Mouse (Mus musculus): ENCODE data around the gene Serping1.

The Serping1 gene

GRCm38 (mm10) chr2:84735346-84735920, 39.8 kb downstream of the Serping1 start:
- TF ChIP-seq GATA4 (IDR thresholded peaks at IDR 0.05; ENCODE audit: insufficient replicate concordance, low read length): no peak

- TF ChIP-seq GATA4 (IDR thresholded peaks at IDR 0.05; ENCODE audit: insufficient replicate concordance, low read length): no peak
Observed at GRCm38 (mm10) chr2:84734919-84735318, 40.3 kb downstream of the Serping1 start.

GRCm38 (mm10) chr2:84734351-84734864, 40.8 kb downstream of the Serping1 start:
- no peak for TF ChIP-seq GATA4 (IDR thresholded peaks at IDR 0.05; ENCODE audit: insufficient replicate concordance, low read length)

- no peak for TF ChIP-seq GATA4 (IDR thresholded peaks at IDR 0.05; ENCODE audit: insufficient replicate concordance, low read length)
Observed at GRCm38 (mm10) chr2:84733579-84734300, 41.5 kb downstream of the Serping1 start, which contains the start of gene Ypel4. Gene Ypel4, plus strand, starts transcription at chr2:84734058.

- TF ChIP-seq GATA4 (IDR thresholded peaks at IDR 0.05; ENCODE audit: insufficient replicate concordance, low read length): no peak
Observed at GRCm38 (mm10) chr2:84732394-84732793, 42.9 kb downstream of the Serping1 start.

GRCm38 (mm10) chr2:84731206-84731605, 44.0 kb downstream of the Serping1 start:
- no peak for TF ChIP-seq GATA4 (IDR thresholded peaks at IDR 0.05; ENCODE audit: insufficient replicate concordance, low read length)

- TF ChIP-seq GATA4 (IDR thresholded peaks at IDR 0.05; ENCODE audit: insufficient replicate concordance, low read length): no peak
Observed at GRCm38 (mm10) chr2:84727172-84727858, 47.9 kb downstream of the Serping1 start, which contains the start of gene Clp1. Gene Clp1, minus strand, starts transcription at chr2:84727350.

GRCm38 (mm10) chr2:84726716-84727115, 48.5 kb downstream of the Serping1 start:
- no peak for TF ChIP-seq GATA4 (IDR thresholded peaks at IDR 0.05; ENCODE audit: insufficient replicate concordance, low read length)

GRCm38 (mm10) chr2:84725770-84726169, 49.5 kb downstream of the Serping1 start:
- TF ChIP-seq GATA4 (IDR thresholded peaks at IDR 0.05; ENCODE audit: insufficient replicate concordance, low read length): no peak

GRCm38 (mm10) chr2:84723856-84724255, 51.4 kb downstream of the Serping1 start:
- TF ChIP-seq GATA4 (IDR thresholded peaks at IDR 0.05; ENCODE audit: insufficient replicate concordance, low read length): no peak

- TF ChIP-seq GATA4 (IDR thresholded peaks at IDR 0.05; ENCODE audit: insufficient replicate concordance, low read length): no peak
Observed at GRCm38 (mm10) chr2:84721182-84721581, 54.1 kb downstream of the Serping1 start.

- TF ChIP-seq GATA4 (IDR thresholded peaks at IDR 0.05; ENCODE audit: insufficient replicate concordance, low read length): no peak
Observed at GRCm38 (mm10) chr2:84720718-84721117, 54.5 kb downstream of the Serping1 start.

GRCm38 (mm10) chr2:84717357-84717756, 57.9 kb downstream of the Serping1 start:
- TF ChIP-seq GATA4 (IDR thresholded peaks at IDR 0.05; ENCODE audit: insufficient replicate concordance, low read length): no peak

GRCm38 (mm10) chr2:84716423-84717355, 58.6 kb downstream of the Serping1 start:
- no peak for TF ChIP-seq GATA4 (IDR thresholded peaks at IDR 0.05; ENCODE audit: insufficient replicate concordance, low read length)

Measured in liver, adult (tissue).